Mouse (Mus musculus): Measurements from ENCODE around the gene Fam126a. TPM values are rescaled to one million over a fixed set of nuclear protein-coding genes. Genes with fewer than 3 reads are reported as not detected.

Fam126a gene
- polyA plus RNA-seq, 1 experiment from 2014 or later = 38.7 TPM

DNA sequence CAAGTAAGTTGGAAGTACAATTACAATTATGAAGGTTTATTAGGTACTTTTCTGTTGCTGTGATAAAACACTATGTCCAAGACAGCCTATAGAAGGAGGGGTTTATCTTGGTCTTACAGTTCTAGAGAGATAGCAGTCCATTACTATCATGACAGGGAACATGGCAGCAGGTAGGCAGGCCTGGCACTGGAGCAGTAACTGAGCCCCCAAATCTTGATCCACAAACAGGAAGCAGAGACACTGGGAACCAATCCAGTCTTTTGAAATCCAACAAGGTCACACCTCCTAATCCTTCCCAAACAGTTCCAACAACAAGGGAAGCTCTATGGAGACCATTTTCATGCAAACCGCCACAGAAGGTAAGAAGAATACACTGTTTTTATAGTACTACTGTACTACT is 13.6 kb downstream of the Fam126a start:
- 94% methylated on average over 1 of the region's 1 CpGs for WGBS
- no peak for ATAC-seq
- Histone ChIP-seq H3K9me3 (no peaks in the 10 kb centered on the region), H3K27ac (no peak overlapping the region), H3K4me3 (replicated peaks) (no peak overlapping the region), H3K27me3 (no peaks in the 10 kb centered on the region), H3K4me1 (replicated peaks) (peaks cover 40% of the 10 kb centered on the region), H3K4me2 (replicated peaks) (no peak overlapping the region), H3K36me3 (peaks cover 3% of the 10 kb centered on the region; the same call in 1 of the 2 replicates), H3K9ac (replicated peaks) (no peak overlapping the region)

DNA sequence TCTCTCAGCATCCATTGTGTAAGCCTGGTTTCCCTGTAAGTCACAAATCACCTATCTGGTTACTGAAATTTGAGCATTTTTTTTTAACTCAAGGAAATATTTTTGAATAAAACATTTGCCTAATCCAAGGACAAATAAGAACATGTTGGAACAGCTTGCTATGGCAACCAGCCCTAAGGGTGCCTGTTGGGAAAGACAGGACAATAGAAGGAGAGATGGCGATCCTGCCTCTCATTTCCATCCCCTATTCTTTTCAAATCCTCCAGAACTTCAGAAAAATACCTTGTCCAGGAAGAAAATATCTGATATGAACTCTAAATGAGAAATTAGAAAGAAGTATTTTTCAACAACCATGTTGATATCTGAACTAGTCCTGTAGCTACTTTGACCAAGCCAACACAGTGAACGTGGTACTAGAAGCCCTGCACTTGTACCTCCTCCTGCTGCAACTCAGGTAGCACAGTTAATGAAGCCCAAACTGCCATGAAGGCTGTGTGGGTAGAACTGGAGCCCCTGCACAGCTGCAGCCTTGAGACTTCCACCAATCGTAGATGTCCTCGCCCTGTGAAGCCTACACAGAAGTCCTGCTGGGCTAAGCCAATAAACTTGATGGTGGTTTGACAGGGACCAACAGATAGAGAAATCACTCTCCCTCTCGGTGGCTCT is 17.0 kb downstream of the Fam126a start:
- Histone ChIP-seq H3K9me3 (no peaks in the 10 kb centered on the region), H3K36me3 (peaks cover 11% of the 10 kb centered on the region), H3K4me3 (replicated peaks) (no peak overlapping the region), H3K9ac (replicated peaks) (no peak overlapping the region), H3K27me3 (no peaks in the 10 kb centered on the region), H3K27ac (no peak overlapping the region; the same call in 1 of the 2 replicates), H3K4me1 (replicated peaks) (peaks cover 12% of the 10 kb centered on the region), H3K4me2 (replicated peaks) (no peak overlapping the region)
- no peak for ATAC-seq
- WGBS = 77% methylated on average over 5 of the region's 5 CpGs

DNA sequence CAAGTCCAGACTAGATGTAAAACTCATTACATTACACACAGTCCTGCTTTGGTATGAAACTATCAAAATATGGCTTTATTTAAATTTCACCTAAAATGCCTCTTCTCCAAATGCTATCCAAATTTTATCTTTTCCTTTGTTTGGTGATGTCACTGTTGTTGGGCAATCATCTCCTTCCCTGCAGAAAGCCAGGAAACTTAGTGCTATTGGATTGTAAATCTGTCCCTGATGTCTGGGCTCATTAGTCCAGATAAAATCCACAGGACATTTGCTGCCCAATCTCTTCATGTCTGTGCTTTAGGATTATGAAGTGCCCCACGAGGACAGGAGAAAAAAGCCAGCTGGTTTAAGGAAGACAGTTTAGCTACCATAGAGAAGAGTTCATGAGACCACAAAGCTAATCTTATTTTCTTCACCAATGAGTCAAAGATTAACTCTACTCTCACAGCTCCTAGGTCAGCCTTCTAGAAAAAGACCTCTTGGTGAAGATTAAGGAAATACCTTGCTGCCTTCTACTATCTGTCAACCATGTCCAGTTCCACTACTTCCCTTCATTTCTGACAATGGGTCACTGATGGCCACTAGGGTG is 31.3 kb downstream of the Fam126a start:
- H3K27me3 ChIP-seq = no peaks in the 10 kb centered on the region

DNA sequence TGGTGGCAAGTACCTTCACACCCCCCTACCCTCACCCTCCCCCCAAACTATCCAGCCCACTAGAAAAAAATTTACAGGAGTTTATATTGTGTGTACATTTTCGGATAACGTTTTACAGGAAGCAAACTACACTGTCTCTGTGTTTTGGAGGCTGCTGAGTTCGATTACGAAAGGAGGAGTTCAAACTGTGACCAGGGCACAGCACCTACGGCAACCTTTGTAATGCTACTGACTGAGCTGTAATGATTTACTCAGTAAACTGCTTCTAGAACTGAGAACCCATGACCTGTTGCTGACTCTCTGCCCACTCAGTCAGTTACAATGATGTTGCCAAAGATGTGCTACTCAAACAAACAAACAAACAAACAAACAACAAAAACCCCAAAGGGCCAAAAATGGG is 34.5 kb downstream of the Fam126a start:
- ATAC-seq = no peak
- Histone ChIP-seq H3K4me1 (replicated peaks) (peaks cover 25% of the 10 kb centered on the region), H3K36me3 (peaks cover 19% of the 10 kb centered on the region), H3K9ac (replicated peaks) (no peak overlapping the region), H3K27ac (no peak overlapping the region), H3K4me3 (replicated peaks) (no peak overlapping the region), H3K27me3 (no peaks in the 10 kb centered on the region), H3K4me2 (replicated peaks) (no peak overlapping the region), H3K9me3 (no peaks in the 10 kb centered on the region)
- 93% methylated on average over 5 of the region's 5 CpGs for WGBS

More for the DNA sequence above, 31.3 kb downstream of the Fam126a start:
- peaks cover 3% of the 10 kb centered on the region for H3K4me1 ChIP-seq (replicated peaks)
- no peak overlapping the region for H3K9ac ChIP-seq (replicated peaks)
- WGBS = 65% methylated on average over 1 of the region's 1 CpGs
- H3K9me3 ChIP-seq = no peaks in the 10 kb centered on the region
- ATAC-seq = no peak
- H3K4me2 ChIP-seq (replicated peaks) = no peak overlapping the region
- H3K4me3 ChIP-seq (replicated peaks) = no peak overlapping the region
- H3K36me3 ChIP-seq = peaks cover 19% of the 10 kb centered on the region
- H3K27ac ChIP-seq = no peak overlapping the region

DNA sequence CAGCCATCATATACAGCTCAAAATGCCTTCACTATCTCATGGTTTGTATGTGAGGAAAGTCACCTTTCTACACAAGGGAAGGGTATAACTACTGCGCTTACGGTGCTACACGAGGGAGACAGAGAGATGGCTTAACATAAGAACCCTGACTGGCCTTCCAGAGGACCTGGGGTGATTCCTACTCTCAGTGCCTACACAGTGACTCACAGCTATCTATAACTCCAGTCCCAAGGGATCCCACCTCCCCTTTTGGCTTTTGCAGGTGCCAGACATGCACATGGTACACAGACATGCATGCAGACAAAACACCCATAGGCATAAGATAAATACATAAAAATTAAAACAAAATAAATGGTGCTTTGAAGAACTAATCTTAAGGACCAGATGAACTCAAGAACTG is 35.6 kb downstream of the Fam126a start:
- Histone ChIP-seq H3K4me2 (replicated peaks) (no peak overlapping the region), H3K27me3 (no peaks in the 10 kb centered on the region), H3K4me3 (replicated peaks) (no peak overlapping the region), H3K9ac (replicated peaks) (no peak overlapping the region), H3K36me3 (peaks cover 19% of the 10 kb centered on the region), H3K9me3 (no peaks in the 10 kb centered on the region), H3K27ac (no peak overlapping the region), H3K4me1 (replicated peaks) (peaks cover 25% of the 10 kb centered on the region)
- ATAC-seq = no peak
- WGBS = 94% methylated on average over 3 of the region's 3 CpGs

DNA sequence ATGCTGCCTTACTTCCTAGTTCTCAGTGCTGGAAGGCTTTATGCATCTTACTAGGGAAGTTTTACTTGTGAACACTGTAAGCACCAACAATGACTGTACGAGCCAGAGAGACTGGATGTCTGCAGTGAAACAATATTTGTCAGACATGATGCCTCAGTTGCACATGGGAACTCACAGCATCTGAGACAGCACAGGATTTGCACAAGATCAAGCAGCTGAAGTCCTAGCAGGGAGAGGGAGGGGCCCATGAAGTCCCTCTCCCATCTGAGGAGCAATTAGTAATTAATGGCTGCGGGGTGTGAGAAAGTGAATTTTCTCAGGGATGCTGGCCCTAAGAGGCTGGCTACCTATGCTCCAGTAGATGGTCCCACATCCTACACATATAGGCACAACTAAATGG is 36.3 kb downstream of the Fam126a start:
- Histone ChIP-seq H3K4me2 (replicated peaks) (no peak overlapping the region), H3K9ac (replicated peaks) (no peak overlapping the region), H3K36me3 (peaks cover 16% of the 10 kb centered on the region), H3K27ac (no peak overlapping the region; the same call in 1 of the 2 replicates), H3K4me3 (replicated peaks) (no peak overlapping the region), H3K27me3 (no peaks in the 10 kb centered on the region), H3K9me3 (no peaks in the 10 kb centered on the region), H3K4me1 (replicated peaks) (peaks cover 25% of the 10 kb centered on the region)
- no peak for ATAC-seq
- WGBS = 76% methylated on average over 2 of the region's 2 CpGs

DNA sequence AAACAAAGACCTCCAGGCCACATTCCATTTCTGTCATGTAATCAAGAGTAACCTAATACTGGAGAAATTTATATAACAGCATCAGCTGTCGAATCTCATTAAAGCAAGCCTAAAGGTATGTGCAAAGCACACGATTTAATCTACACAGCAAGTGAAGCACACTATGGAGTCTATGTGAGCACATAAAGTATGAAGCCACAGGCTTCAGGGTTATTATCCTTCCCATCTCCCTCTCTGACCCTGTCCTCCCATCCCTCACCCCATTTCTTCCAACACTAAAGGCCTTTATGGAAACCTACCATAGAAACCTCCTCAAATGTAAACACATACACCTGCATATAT is 37.0 kb downstream of the Fam126a start:
- Histone ChIP-seq H3K36me3 (peaks cover 9% of the 10 kb centered on the region), H3K9me3 (no peaks in the 10 kb centered on the region), H3K27ac (peak overlapping the region; percentile 84), H3K27me3 (no peaks in the 10 kb centered on the region), H3K4me1 (replicated peaks) (peaks cover 25% of the 10 kb centered on the region), H3K4me2 (replicated peaks) (peak overlapping the region; percentile 15), H3K9ac (replicated peaks) (no peak overlapping the region), H3K4me3 (replicated peaks) (no peak overlapping the region)
- no peak for ATAC-seq
- 32% methylated on average over 2 of the region's 2 CpGs for WGBS

DNA sequence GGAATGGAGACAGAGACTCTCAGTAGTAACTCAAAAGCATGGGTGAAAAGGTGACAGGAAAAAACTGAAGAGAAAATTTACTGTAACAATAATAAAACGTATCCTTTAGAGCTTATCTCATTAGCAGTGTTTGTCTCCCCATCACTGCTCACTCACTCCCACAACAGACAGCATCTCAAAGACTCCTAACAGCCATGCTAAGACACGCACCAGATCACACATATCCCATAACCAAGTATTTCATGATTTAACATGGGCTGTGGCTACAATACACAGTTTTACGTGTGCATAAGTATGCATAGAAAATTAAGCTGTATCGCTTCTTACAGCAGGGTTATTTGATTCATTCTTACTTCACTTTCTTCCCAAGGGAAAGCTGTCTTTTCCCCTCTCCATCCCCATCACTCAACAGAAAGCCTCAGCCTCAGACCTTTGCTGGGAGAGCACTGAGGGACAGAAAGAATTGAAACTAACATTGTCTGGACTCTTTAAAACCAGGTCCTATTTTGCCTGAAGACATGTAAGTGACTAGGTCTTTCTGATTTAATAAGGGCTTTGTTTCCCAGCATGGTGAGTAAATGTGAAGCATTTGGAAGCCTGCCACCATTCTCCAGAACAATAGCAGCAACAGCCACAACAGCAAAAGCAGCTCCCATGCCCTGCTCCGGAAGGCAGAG is 37.5 kb downstream of the Fam126a start:
- peak; percentile 88 for ATAC-seq
- Histone ChIP-seq H3K4me1 (replicated peaks) (peaks cover 25% of the 10 kb centered on the region), H3K4me2 (replicated peaks) (peak overlapping the region; percentile 15), H3K27me3 (no peaks in the 10 kb centered on the region), H3K27ac (peak overlapping the region; percentile 84), H3K4me3 (replicated peaks) (no peak overlapping the region), H3K36me3 (peaks cover 6% of the 10 kb centered on the region), H3K9me3 (no peaks in the 10 kb centered on the region), H3K9ac (replicated peaks) (no peak overlapping the region)
- 33% methylated on average over 5 of the region's 5 CpGs for WGBS

DNA sequence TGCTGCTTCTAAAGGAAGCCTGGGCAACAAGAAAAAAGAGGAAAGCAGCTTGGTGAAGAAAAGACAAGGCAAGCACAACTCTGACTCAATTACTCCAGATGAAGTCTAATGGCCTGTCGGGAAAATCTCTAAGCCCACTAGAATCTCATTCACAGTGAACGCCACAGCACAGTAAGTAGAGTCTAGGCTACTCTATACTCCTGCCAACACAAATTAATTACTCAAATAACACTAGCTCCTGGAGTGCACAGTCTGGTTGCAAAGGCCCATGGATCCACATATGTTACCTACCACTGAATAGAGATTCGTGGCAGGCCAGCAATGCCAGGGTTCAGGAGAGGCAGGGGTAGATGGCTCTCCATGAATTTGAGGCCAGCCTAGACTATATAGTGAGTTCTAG is 40.5 kb downstream of the Fam126a start:
- no peak overlapping the region for H3K9ac ChIP-seq (replicated peaks)

DNA sequence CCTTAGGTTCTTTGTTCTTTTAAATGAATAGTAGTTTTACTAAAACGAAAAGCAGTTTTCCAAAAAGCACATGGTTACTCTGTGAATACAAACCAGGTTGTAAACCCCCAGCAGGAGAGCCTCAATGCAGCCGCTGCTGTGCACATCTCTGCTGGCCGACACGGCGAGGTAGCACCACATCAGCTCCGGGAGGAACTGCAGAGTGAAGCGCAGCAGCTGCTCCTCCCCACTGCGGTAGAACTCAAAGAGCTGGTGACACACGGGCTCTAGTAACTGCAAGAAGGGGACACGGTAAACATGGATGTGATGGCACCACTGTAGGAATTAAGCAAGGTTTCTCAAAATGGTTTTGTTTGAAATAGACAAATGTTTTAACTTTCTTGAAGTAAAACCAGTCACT is 42.7 kb downstream of the Fam126a start:
- Histone ChIP-seq H3K4me2 (replicated peaks) (no peak overlapping the region), H3K9ac (replicated peaks) (no peak overlapping the region), H3K4me1 (replicated peaks) (peaks cover 8% of the 10 kb centered on the region), H3K27ac (no peak overlapping the region), H3K9me3 (no peaks in the 10 kb centered on the region), H3K4me3 (replicated peaks) (no peak overlapping the region), H3K27me3 (no peaks in the 10 kb centered on the region), H3K36me3 (peaks cover 11% of the 10 kb centered on the region; the same call in 1 of the 2 replicates)
- ATAC-seq = no peak
- WGBS = 67% methylated on average over 10 of the region's 10 CpGs

More for the DNA sequence above, 40.5 kb downstream of the Fam126a start:
- no peak for ATAC-seq
- H3K27ac ChIP-seq = no peak overlapping the region
- no peak overlapping the region for H3K4me2 ChIP-seq (replicated peaks)
- no peaks in the 10 kb centered on the region for H3K9me3 ChIP-seq
- H3K27me3 ChIP-seq = no peaks in the 10 kb centered on the region
- 79% methylated on average over 3 of the region's 3 CpGs for WGBS
- no peak overlapping the region for H3K4me3 ChIP-seq (replicated peaks)
- peaks cover 5% of the 10 kb centered on the region; the same call in 1 of the 2 replicates for H3K36me3 ChIP-seq
- H3K4me1 ChIP-seq (replicated peaks) = peaks cover 25% of the 10 kb centered on the region

DNA sequence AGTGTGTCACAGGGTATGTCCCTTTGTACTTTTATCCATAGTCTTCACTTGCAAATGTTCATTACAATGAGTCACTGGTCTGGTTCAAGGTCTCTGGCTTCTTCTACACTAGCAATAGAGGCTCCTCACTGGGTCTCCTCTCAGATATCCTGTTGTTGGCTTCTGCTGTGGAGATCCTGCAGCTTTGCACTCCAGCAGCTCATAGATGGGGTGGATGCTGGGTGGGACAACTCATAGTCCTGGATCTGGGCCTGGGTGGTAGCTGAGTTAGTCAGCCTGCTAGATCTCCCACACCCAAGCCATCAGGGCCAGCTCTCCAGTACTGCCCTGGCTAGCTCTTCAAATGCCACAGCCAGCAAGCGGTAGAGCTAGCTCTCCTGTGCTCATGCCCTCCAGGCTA is 48.4 kb downstream of the Fam126a start:
- 95% methylated on average over 1 of the region's 1 CpGs for WGBS
- peaks cover 46% of the 10 kb centered on the region for H3K36me3 ChIP-seq
- H3K27ac ChIP-seq = no peak overlapping the region
- no peaks in the 10 kb centered on the region for H3K27me3 ChIP-seq
- H3K9ac ChIP-seq (replicated peaks) = no peak overlapping the region
- H3K4me2 ChIP-seq (replicated peaks) = no peak overlapping the region
- H3K4me1 ChIP-seq (replicated peaks) = no peaks in the 10 kb centered on the region
- no peak for ATAC-seq
- H3K9me3 ChIP-seq = no peaks in the 10 kb centered on the region
- no peak overlapping the region for H3K4me3 ChIP-seq (replicated peaks)

DNA sequence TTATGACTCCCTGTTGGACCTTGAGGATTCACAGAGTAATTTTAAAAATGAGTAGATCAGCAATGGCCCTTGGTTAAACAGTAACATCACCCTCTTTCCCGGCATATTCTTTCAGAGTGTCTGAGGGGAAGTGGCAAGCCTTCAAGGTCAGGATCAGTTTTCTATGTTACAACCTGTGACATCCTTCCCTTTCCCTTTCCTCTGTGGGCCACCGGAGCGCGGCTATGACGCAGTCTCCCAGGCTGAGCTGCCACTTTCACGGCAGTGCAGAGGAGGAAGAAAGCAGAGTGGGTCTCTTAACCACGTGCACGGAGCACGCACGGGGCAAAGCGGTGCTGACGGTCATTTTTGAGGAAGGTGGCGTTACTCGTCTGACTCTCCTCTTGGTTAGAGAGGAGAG is 52.0 kb downstream of the Fam126a start:
- Histone ChIP-seq H3K4me2 (replicated peaks) (no peak overlapping the region), H3K27me3 (no peaks in the 10 kb centered on the region), H3K4me1 (replicated peaks) (no peaks in the 10 kb centered on the region; the same call in 1 of the 2 replicates), H3K4me3 (replicated peaks) (no peak overlapping the region), H3K27ac (no peak overlapping the region), H3K9me3 (no peaks in the 10 kb centered on the region), H3K36me3 (peaks cover 44% of the 10 kb centered on the region), H3K9ac (replicated peaks) (no peak overlapping the region)
- WGBS = 90% methylated on average over 14 of the region's 14 CpGs
- no peak for ATAC-seq
